Mouse (Mus musculus): ENCODE results near the gene Gm43951. TPM values are rescaled to one million over a fixed set of nuclear protein-coding genes. Genes with fewer than 3 reads are reported as not detected.

Gene Gm43951
- 0.05 TPM in 1 of 2 replicates, not detected in the other for polyA plus RNA-seq (2012; rRNA removed)

GRCm38 (mm10) chr11:72206341-72207203 is at the start of gene Gm43951:
Gene Gm43951, minus strand, starts transcription at chr11:72206840.

DNA sequence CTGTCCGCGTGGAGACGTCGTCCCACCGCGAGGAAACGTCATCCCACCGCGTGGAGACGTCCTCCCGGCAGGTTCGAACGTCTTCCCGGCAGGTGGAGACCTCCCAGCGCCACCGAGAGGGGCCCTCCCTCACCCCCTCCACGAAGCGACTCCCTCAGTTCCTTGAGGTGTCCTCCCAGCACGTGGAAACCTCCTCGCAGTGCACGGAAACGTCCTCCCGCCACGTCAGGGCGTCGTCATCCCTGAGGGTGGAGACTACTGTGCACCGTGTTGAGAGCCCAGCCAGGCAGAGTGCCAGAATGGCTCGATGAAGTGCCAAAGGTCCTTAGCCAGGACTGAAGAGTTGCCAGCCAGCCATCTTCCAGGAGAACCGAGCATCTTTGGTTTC is 8.8 kb upstream of the Gm43951 start, which contains the start of gene Med31:
Gene Med31, minus strand, starts transcription at position 183 of the 388 bp plus-strand sequence.

GRCm38 (mm10) chr11:72207204-72207833 is 679 bp upstream of the Gm43951 start, which contains the start of the genes 4933427D14Rik and Txndc17:
Gene 4933427D14Rik, minus strand, starts transcription at chr11:72207459.
Gene Txndc17, plus strand, starts transcription at chr11:72207547.

Other genes starting within 250 kb of the Gm43951 start
- 0.03 and 0.04 TPM in 2 replicates for gene Aipl1, start 169.3 kb downstream of the Gm43951 start, polyA plus RNA-seq (2012; rRNA removed)
- 0.89 and 1.1 TPM in 2 replicates for gene Pimreg, start 164.8 kb downstream of the Gm43951 start, polyA plus RNA-seq (2012; rRNA removed)
- gene Pitpnm3, start 71.1 kb downstream of the Gm43951 start, polyA plus RNA-seq (2012; rRNA removed) = 3.7 and 5.8 TPM in 2 replicates
- 0.88 and 1.5 TPM in 2 replicates for gene 4933427D14Rik, start 619 bp upstream of the Gm43951 start, polyA plus RNA-seq (2012; rRNA removed)
- gene Txndc17, start 707 bp upstream of the Gm43951 start, polyA plus RNA-seq (2012; rRNA removed) = 9.5 and 12.2 TPM in 2 replicates
- gene Med31, start 8.8 kb upstream of the Gm43951 start, polyA plus RNA-seq (2012; rRNA removed) = 1.2 and 1.5 TPM in 2 replicates
- 0.32 TPM in 1 of 2 replicates, not detected in the other for gene Slc13a5, start 60.4 kb upstream of the Gm43951 start, polyA plus RNA-seq (2012; rRNA removed)
- gene Xaf1, start 94.8 kb upstream of the Gm43951 start, polyA plus RNA-seq (2012; rRNA removed) = 4.6 and 6.6 TPM in 2 replicates
- not detected in 2 replicates for gene Fbxo39, start 107.6 kb upstream of the Gm43951 start, polyA plus RNA-seq (2012; rRNA removed)
- gene Tekt1, start 155.6 kb upstream of the Gm43951 start, polyA plus RNA-seq (2012; rRNA removed) = not detected in 2 replicates
- gene Smtnl2, start 204.9 kb upstream of the Gm43951 start, polyA plus RNA-seq (2012; rRNA removed) = 5.3 and 5.7 TPM in 2 replicates
- gene Ggt6, start 228.7 kb upstream of the Gm43951 start, polyA plus RNA-seq (2012; rRNA removed) = 16.2 and 16.9 TPM in 2 replicates
- 14.5 and 15.5 TPM in 2 replicates for gene Mybbp1a, start 234.5 kb upstream of the Gm43951 start, polyA plus RNA-seq (2012; rRNA removed)